Mouse (Mus musculus) embryonic facial prominence, embryonic 13.5 days (tissue): ENCODE results near the gene Trmt5. TPM values are rescaled to one million over a fixed set of nuclear protein-coding genes. Genes with fewer than 3 reads are reported as not detected.
A peak's percentile ranks its signal among the peaks of the same experiment; 100 is the strongest.

Source experiments
- ATAC-seq: fragments of 200-750 bp; cut with Nextera tagmentation; 2 replicates; pipeline ENCODE4 v1.8.0; 2017; ENCODE audit warnings: low read depth; ENCODE audit not compliant: insufficient number of reproducible peaks, insufficient read depth, low FRiP score, low TSS enrichment
- H3K27ac ChIP-seq: fragments of 300-500 bp; sonication (generic); 2 replicates; pipeline ENCODE4 v1.5.1; 2015; ENCODE audit warnings: moderate library complexity, mild to moderate bottlenecking, inconsistent platforms
- H3K27me3 ChIP-seq: fragments of 300-500 bp; sonication (generic); 2 replicates; pipeline ENCODE4 v1.6.1; 2015; ENCODE audit warnings: mild to moderate bottlenecking, inconsistent platforms
- H3K36me3 ChIP-seq: fragments of 300-500 bp; sonication (generic); 2 replicates; pipeline ENCODE4 v1.6.1; 2015; ENCODE audit warnings: mild to moderate bottlenecking, inconsistent platforms
- H3K4me1 ChIP-seq: fragments of 300-500 bp; sonication (generic); 2 replicates; pipeline ENCODE4 v1.6.1; 2015; ENCODE audit warnings: inconsistent platforms
- H3K4me2 ChIP-seq: fragments of 300-500 bp; sonication (generic); 2 replicates; pipeline ENCODE4 v1.6.1; 2015; ENCODE audit warnings: moderate library complexity, mild to moderate bottlenecking, inconsistent platforms
- H3K4me3 ChIP-seq: fragments of 300-500 bp; sonication (generic); 2 replicates; pipeline ENCODE4 v1.5.1; 2015; ENCODE audit warnings: mild to moderate bottlenecking, inconsistent platforms
- H3K9ac ChIP-seq: fragments of 300-500 bp; sonication (generic); 2 replicates; pipeline ENCODE4 v1.6.1; 2015; ENCODE audit warnings: mild to moderate bottlenecking, inconsistent platforms
- H3K9me3 ChIP-seq: fragments of 300-500 bp; sonication (generic); 2 replicates; pipeline ENCODE4 v1.6.1; 2016; ENCODE audit warnings: inconsistent platforms
- WGBS: fragments of 180-500 bp; shearing (Covaris S2); methylation state at CpG from one replicate; pipeline ENCODE4 v1.1.7; 2015; ENCODE audit warnings: mixed read lengths; 5-methylcytosine and 5-hydroxymethylcytosine counted together
- polyA plus RNA-seq: library from polyadenylated mRNA; unstranded; fragments of >200 nt; fragmentation: Nextera tagmentation; extraction: Ambion mirVana; gene quantifications from 2 replicates; pipeline ENCODE4 v1.2.1, GENCODE M21; 2015

Gene Trmt5
- polyA plus RNA-seq, result 17.3 and 18.9 TPM in 2 replicates

DNA sequence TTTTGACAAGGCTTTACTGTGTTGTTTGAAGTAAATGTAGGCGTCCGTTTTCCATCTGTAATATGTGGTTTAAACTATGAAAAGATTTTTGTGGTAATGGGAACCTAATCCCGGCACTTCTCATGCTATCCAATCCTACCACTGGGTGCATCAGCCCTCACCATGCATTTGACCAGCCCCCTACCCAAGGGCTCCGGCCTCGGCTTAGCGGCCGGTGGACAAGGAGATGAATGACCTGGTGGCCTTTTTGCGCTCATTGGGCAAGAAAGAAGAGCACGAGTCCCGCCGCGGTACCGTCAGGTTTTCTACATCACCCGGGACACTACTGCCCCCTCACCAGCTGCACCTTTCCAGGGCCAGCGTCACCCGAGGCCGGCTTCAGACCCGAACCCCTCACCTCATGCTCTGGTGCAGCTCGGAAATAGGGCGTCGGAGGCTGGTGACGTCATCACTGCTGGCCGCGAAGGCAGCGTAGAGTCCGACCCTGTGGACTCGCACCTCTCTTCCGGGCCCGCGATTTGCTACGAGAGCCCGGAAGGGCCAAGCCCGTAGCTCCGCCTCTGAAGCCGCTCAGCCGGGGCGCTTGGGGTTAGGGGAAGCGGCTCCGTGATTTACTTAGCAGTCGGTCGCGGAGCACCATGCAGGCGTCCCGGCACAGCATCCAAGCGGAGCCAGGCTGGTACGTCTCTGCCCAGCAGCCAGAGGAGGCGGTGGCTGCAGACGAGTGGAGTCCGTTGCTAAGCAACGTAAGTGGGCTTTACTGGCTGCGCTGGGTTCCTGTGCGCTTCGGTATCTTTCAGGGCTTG is at the start of gene Trmt5, which contains the start of gene Slc38a6:
Gene Trmt5 (minus strand): TSS at position 424 of the 806 bp plus-strand sequence.
Gene Slc38a6 (plus strand): TSS at position 493 of the 806 bp plus-strand sequence.
- H3K27ac ChIP-seq, result peak within 1 kb of the TSS; percentile 83
- peak within 1 kb of the TSS; percentile 86 for H3K9ac ChIP-seq
- WGBS, result under 1% methylated on average over 53 of the region's 53 CpGs
- H3K4me2 ChIP-seq, result peak within 1 kb of the TSS; percentile 61
- no peaks in the 10 kb centered on the region for H3K9me3 ChIP-seq
- peaks cover 13% of the 10 kb centered on the region for H3K36me3 ChIP-seq
- no peaks in the 10 kb centered on the region for H3K27me3 ChIP-seq
- peak; percentile 96 for ATAC-seq
- H3K4me3 ChIP-seq, result peak within 1 kb of the TSS; percentile 78
- peaks cover 31% of the 10 kb centered on the region for H3K4me1 ChIP-seq

- WGBS, result 30% methylated on average over 8 of the region's 8 CpGs
- no peak overlapping the region for H3K9ac ChIP-seq
- 0 out of 2 replicates have a peak overlapping the region, but pooled peaks have one; percentile 55 for H3K27ac ChIP-seq
- H3K4me1 ChIP-seq, result peaks cover 31% of the 10 kb centered on the region
- no peaks in the 10 kb centered on the region for H3K9me3 ChIP-seq
- ATAC-seq, result no peak
- H3K4me2 ChIP-seq, result peak overlapping the region; percentile 17; the same call in 1 of the 2 replicates
- peaks cover 10% of the 10 kb centered on the region; the same call in 1 of the 2 replicates for H3K27me3 ChIP-seq
- H3K4me3 ChIP-seq, result no peak overlapping the region
- H3K36me3 ChIP-seq, result no peaks in the 10 kb centered on the region
Observed at GRCm38 (mm10) chr12:73334051-73334551, 47.6 kb upstream of the Trmt5 start.

DNA sequence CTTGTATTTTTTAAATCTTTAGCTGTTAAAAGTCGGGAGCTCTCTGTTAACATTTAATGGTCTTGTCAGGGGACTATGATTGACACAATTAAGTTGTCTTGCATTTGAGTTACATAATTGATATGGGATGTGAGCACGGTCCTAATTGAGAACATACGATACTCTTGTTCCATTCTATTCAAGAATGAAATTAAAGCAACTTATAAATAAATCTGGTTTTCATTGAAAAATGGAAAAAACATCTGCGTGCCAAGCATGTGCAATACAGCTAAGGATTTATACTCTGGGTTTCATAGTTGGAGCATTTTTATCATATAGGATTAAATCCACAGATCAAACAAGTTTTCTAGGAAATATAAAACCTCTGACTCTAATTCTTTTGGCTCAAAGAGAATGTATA is 46.2 kb upstream of the Trmt5 start:
- WGBS, result 16% methylated on average over 4 of the region's 4 CpGs
- H3K4me1 ChIP-seq, result peaks cover 30% of the 10 kb centered on the region
- 0 out of 2 replicates have a peak, but pooled peaks have one; percentile 37 for ATAC-seq
- H3K27ac ChIP-seq, result no peak overlapping the region
- no peak overlapping the region for H3K4me3 ChIP-seq
- H3K36me3 ChIP-seq, result no peaks in the 10 kb centered on the region
- no peak overlapping the region for H3K4me2 ChIP-seq
- peaks cover 10% of the 10 kb centered on the region; the same call in 1 of the 2 replicates for H3K27me3 ChIP-seq
- no peaks in the 10 kb centered on the region for H3K9me3 ChIP-seq
- no peak overlapping the region for H3K9ac ChIP-seq

- ATAC-seq, result no peak
- Histone ChIP-seq H3K27me3 (0 out of 2 replicates have a peak, but pooled peaks cover 8% of the 10 kb centered on the region), H3K36me3 (no peaks in the 10 kb centered on the region), H3K4me1 (peaks cover 44% of the 10 kb centered on the region), H3K4me3 (no peak overlapping the region), H3K9ac (no peak overlapping the region), H3K9me3 (no peaks in the 10 kb centered on the region), H3K27ac (no peak overlapping the region), H3K4me2 (no peak overlapping the region)
- WGBS, result 63% methylated on average over 7 of the region's 7 CpGs
Observed at GRCm38 (mm10) chr12:73330236-73330635, 43.7 kb upstream of the Trmt5 start.

DNA sequence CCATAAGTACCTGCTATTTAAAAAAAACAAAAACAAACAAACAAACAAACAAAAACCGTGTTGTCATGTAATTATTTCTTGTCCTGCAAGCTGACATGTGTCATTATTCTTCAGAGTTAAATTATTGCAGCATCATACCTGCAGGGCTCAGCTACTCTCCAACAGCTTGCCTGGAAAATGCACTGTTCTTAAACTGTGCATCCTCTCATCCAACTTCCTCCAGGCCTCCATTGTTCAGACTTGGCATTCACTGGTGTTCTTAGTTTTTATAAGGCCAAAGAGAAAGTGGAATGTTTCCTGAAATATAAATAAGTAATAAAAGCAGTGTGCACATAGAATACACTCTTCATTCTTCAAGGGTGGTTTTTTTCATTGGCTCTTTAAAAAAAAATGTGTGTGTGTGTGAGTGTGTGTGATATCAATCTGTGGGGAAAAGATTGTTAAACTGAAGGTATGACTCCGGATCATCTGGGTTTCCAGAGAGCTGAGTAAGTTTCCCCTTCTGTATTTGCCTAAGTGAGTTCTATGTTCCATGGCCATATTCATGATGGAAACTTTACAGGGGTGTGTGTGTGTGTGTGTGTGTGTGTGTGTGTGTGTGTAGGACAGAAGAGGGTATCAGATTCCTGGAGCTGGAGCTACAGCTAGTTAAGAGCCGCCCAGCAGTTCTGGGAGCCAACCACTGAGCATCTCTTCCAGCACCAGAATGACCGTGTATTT is 42.1 kb upstream of the Trmt5 start:
- peaks cover 5% of the 10 kb centered on the region; the same call in 1 of the 2 replicates for H3K27me3 ChIP-seq
- whole genome bisulfite sequencing, result 69% methylated on average over 4 of the region's 4 CpGs
- H3K4me2 ChIP-seq, result no peak overlapping the region
- H3K27ac ChIP-seq, result no peak overlapping the region
- no peak for ATAC-seq
- peaks cover 40% of the 10 kb centered on the region for H3K4me1 ChIP-seq
- no peaks in the 10 kb centered on the region for H3K36me3 ChIP-seq
- H3K9ac ChIP-seq, result no peak overlapping the region
- H3K4me3 ChIP-seq, result no peak overlapping the region
- no peaks in the 10 kb centered on the region for H3K9me3 ChIP-seq

DNA sequence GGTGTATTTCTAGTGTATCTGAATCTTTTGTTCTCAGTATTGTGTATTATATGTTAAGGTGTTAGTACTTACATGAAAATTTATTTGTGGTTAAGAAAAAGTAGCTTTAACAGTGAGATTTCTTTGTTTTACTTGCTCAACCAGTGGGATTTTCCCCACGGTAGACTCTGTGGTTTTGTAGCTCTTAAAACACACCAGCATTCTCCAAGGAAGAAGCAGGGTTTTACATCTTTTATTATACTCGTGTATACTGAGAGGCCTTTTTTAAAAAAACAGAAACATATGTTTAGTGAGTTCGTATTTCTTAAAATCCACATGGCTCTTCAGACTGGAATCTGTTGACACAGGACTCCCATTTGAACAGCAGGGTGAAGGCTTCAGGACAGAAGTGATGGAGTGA is 40.9 kb upstream of the Trmt5 start:
- Histone ChIP-seq H3K9ac (no peak overlapping the region), H3K9me3 (no peaks in the 10 kb centered on the region), H3K27ac (peak overlapping the region; percentile 35), H3K4me2 (no peak overlapping the region), H3K27me3 (peaks cover 5% of the 10 kb centered on the region; the same call in 1 of the 2 replicates), H3K4me1 (peaks cover 37% of the 10 kb centered on the region), H3K4me3 (no peak overlapping the region), H3K36me3 (no peaks in the 10 kb centered on the region)
- 14% methylated on average over 3 of the region's 3 CpGs for WGBS
- no peak for ATAC-seq

GRCm38 (mm10) chr12:73325617-73326016 is 39.1 kb upstream of the Trmt5 start:
- H3K9me3 ChIP-seq, result no peaks in the 10 kb centered on the region
- peaks cover 30% of the 10 kb centered on the region for H3K4me1 ChIP-seq
- H3K27me3 ChIP-seq, result peaks cover 2% of the 10 kb centered on the region; the same call in 1 of the 2 replicates
- 32% methylated on average over 4 of the region's 4 CpGs for WGBS
- ATAC-seq, result no peak
- H3K27ac ChIP-seq, result no peak overlapping the region
- H3K4me3 ChIP-seq, result no peak overlapping the region
- no peaks in the 10 kb centered on the region for H3K36me3 ChIP-seq
- no peak overlapping the region for H3K4me2 ChIP-seq
- H3K9ac ChIP-seq, result no peak overlapping the region

DNA sequence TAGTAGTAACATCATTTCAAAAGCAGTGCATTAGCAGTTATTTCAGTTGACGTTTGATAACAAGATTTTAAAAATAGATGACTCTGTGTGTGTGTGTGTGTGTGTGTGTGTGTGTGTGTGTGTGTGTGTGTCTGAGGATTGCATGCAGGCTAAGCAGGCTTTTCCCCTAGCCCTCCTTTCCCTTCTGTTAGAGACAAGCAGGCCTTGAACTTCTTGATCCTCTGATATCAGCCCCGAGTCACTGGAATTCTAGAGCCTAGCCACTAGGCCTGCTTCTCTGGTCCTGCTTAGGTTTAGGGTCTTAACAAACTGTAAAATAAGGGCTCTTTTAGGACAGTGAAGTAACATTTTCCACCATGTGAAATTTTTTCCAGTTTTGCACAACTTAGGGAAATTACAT is 38.7 kb upstream of the Trmt5 start:
- H3K27ac ChIP-seq, result peak overlapping the region; percentile 16; the same call in 1 of the 2 replicates
- 48% methylated on average over 2 of the region's 2 CpGs for WGBS
- peaks cover 30% of the 10 kb centered on the region for H3K4me1 ChIP-seq
- no peak for ATAC-seq
- H3K9ac ChIP-seq, result no peak overlapping the region
- no peaks in the 10 kb centered on the region for H3K9me3 ChIP-seq
- no peaks in the 10 kb centered on the region for H3K36me3 ChIP-seq
- H3K4me3 ChIP-seq, result no peak overlapping the region
- peaks cover 2% of the 10 kb centered on the region; the same call in 1 of the 2 replicates for H3K27me3 ChIP-seq
- H3K4me2 ChIP-seq, result no peak overlapping the region

- Histone ChIP-seq H3K27me3 (no peaks in the 10 kb centered on the region; the same call in 1 of the 2 replicates), H3K9me3 (no peaks in the 10 kb centered on the region), H3K9ac (no peak overlapping the region), H3K4me2 (no peak overlapping the region), H3K36me3 (no peaks in the 10 kb centered on the region), H3K4me3 (no peak overlapping the region), H3K27ac (no peak overlapping the region), H3K4me1 (peaks cover 30% of the 10 kb centered on the region)
- no peak for ATAC-seq
- 93% methylated on average over 1 of the region's 1 CpGs for WGBS
Observed at GRCm38 (mm10) chr12:73324742-73325141, 38.2 kb upstream of the Trmt5 start.

DNA sequence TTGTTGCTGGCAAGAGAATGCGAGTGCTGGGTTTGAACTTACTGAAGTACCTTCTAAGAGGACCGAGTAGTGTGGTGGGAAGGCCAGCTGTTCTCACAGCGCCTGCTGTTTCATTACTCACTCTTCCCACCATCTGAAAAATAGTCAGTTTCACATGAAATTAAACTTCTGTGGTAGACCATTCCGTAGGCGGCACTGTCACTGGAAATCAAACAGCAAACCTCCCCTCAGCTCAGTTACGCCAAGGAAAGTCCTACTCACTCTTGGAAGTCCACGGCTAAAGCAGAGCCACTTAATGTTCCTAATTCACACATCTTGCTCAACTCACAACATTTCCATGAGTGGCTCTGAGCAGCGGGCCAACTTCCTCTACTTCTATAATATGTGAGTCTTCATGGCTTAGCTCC is 37.7 kb upstream of the Trmt5 start:
- H3K36me3 ChIP-seq, result no peaks in the 10 kb centered on the region
- H3K27me3 ChIP-seq, result no peaks in the 10 kb centered on the region; the same call in 1 of the 2 replicates
- no peak overlapping the region for H3K4me3 ChIP-seq
- no peak overlapping the region for H3K27ac ChIP-seq
- no peak overlapping the region for H3K4me2 ChIP-seq
- 89% methylated on average over 8 of the region's 8 CpGs for WGBS
- H3K9me3 ChIP-seq, result no peaks in the 10 kb centered on the region
- peaks cover 30% of the 10 kb centered on the region for H3K4me1 ChIP-seq
- ATAC-seq, result no peak
- no peak overlapping the region for H3K9ac ChIP-seq
